Mouse (Mus musculus) brain, embryonic 14.5 days (tissue): ENCODE results near the gene Spata20.

Experiments
- CTCF ChIP-seq: fragments of 200-500 bp; IDR thresholded peaks from 2 replicates; pipeline ENCODE4 v1.5.1; 2012; ENCODE audit warnings: inconsistent platforms, mild to moderate bottlenecking, moderate library complexity, borderline replicate concordance; ENCODE audit not compliant: insufficient read depth, insufficient read length; ENCODE audit errors: extremely low read depth
- POLR2A ChIP-seq: fragments of 200-500 bp; IDR thresholded peaks from 2 replicates; pipeline ENCODE4 v1.6.1; 2012; ENCODE audit warnings: mild to moderate bottlenecking, inconsistent platforms, borderline replicate concordance; ENCODE audit not compliant: poor library complexity, insufficient read depth, insufficient read length, severe bottlenecking; ENCODE audit errors: extremely low read depth

GRCm38 (mm10) chr11:94482738-94483137 lies 3.2 kb downstream of the Spata20 start:
- TF ChIP-seq POLR2A (no peak), CTCF (no peak)
